Mouse (Mus musculus): ENCODE results near the gene Rbfox1. TPM values are rescaled to one million over a fixed set of nuclear protein-coding genes. Genes with fewer than 3 reads are reported as not detected.

Gene Rbfox1
- total and polyA plus RNA-seq, 2 experiments from 2014 or later: 129 to 214 TPM

- Histone ChIP-seq H3K27me3 (ENCODE audit: insufficient read depth, low read length) (no peaks in the 10 kb centered on the region), H3K9me3 (ENCODE audit: low read length) (no peaks in the 10 kb centered on the region), H3K4me2 (ENCODE audit: low read depth) (no peak overlapping the region), H3K4me3 (ENCODE audit: low read depth, low read length) (no peak overlapping the region), H3K27ac (ENCODE audit: low read depth, low read length) (no peak overlapping the region), H3K36me3 (ENCODE audit: insufficient read depth) (no peaks in the 10 kb centered on the region), H3K9ac (no peak overlapping the region), H3K4me1 (ENCODE audit: insufficient read depth) (no peaks in the 10 kb centered on the region)
- ATAC-seq (no peak), DNase-seq (no peak)
- 67% methylated on average over 1 of the region's 1 CpGs for WGBS
- TF ChIP-seq CTCF (IDR thresholded peaks at IDR 0.05; ENCODE audit: low read depth): no peak
These were observed 1359.2 kb downstream of the Rbfox1 start for GRCm38 (mm10) chr16:7244382-7244781.

GRCm38 (mm10) chr16:7251696-7252095 is 1366.5 kb downstream of the Rbfox1 start:
- DNase-seq (no peak), ATAC-seq (no peak)
- no peaks in the 10 kb centered on the region for H3K27me3 ChIP-seq (ENCODE audit: insufficient read depth, low read length)
- H3K9me3 ChIP-seq (ENCODE audit: low read length): no peaks in the 10 kb centered on the region
- WGBS: 58% methylated on average over 4 of the region's 4 CpGs
- no peak overlapping the region for H3K27ac ChIP-seq (ENCODE audit: low read depth, low read length)
- H3K4me1 ChIP-seq (ENCODE audit: insufficient read depth): no peaks in the 10 kb centered on the region
- no peaks in the 10 kb centered on the region for H3K36me3 ChIP-seq (ENCODE audit: insufficient read depth)
- no peak overlapping the region for H3K4me3 ChIP-seq (ENCODE audit: low read depth, low read length)
- H3K9ac ChIP-seq: no peak overlapping the region
- TF ChIP-seq CTCF (IDR thresholded peaks at IDR 0.05; ENCODE audit: low read depth): no peak
- H3K4me2 ChIP-seq (ENCODE audit: low read depth): no peak overlapping the region

GRCm38 (mm10) chr16:7257366-7257765 is 1372.2 kb downstream of the Rbfox1 start:
- Histone ChIP-seq H3K27me3 (ENCODE audit: insufficient read depth, low read length) (no peaks in the 10 kb centered on the region), H3K4me1 (ENCODE audit: insufficient read depth) (no peaks in the 10 kb centered on the region), H3K4me3 (ENCODE audit: low read depth, low read length) (no peak overlapping the region), H3K4me2 (ENCODE audit: low read depth) (no peak overlapping the region), H3K36me3 (ENCODE audit: insufficient read depth) (no peaks in the 10 kb centered on the region), H3K9me3 (ENCODE audit: low read length) (no peaks in the 10 kb centered on the region), H3K9ac (no peak overlapping the region), H3K27ac (ENCODE audit: low read depth, low read length) (no peak overlapping the region)
- DNase-seq (no peak), ATAC-seq (no peak)
- TF ChIP-seq CTCF (IDR thresholded peaks at IDR 0.05; ENCODE audit: low read depth): no peak
- 97% methylated on average over 4 of the region's 4 CpGs for WGBS

DNA sequence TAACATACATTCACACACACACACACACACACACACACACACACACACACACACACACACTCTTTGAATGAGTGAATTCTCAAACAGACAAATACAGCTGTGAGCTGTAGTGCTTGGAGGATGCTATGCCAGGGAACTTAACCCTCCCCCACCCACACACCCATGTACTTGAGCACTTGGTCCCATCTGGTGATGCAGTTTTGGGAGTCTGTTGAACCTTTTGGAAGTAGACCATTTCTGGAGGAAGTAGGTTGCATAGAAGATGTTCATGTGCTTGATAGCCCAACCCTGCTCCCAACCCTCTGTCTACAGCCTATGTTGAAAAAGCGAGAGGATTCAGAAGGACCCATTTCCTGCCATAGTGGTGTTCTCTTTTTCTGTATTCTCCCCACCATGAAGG is 1378.1 kb downstream of the Rbfox1 start:
- ATAC-seq: no peak
- Histone ChIP-seq H3K4me2 (ENCODE audit: low read depth) (no peak overlapping the region), H3K27ac (ENCODE audit: low read depth, low read length) (no peak overlapping the region), H3K4me1 (ENCODE audit: insufficient read depth) (no peaks in the 10 kb centered on the region), H3K27me3 (ENCODE audit: insufficient read depth, low read length) (no peaks in the 10 kb centered on the region), H3K4me3 (ENCODE audit: low read depth, low read length) (no peak overlapping the region), H3K36me3 (ENCODE audit: insufficient read depth) (no peaks in the 10 kb centered on the region), H3K9ac (no peak overlapping the region), H3K9me3 (ENCODE audit: low read length) (no peaks in the 10 kb centered on the region)
- 97% methylated on average over 1 of the region's 1 CpGs for WGBS
- no peak for DNase-seq
- no peak for TF ChIP-seq CTCF (IDR thresholded peaks at IDR 0.05; ENCODE audit: low read depth)

- Histone ChIP-seq H3K4me3 (ENCODE audit: low read depth, low read length) (no peak overlapping the region), H3K4me2 (ENCODE audit: low read depth) (no peak overlapping the region), H3K4me1 (ENCODE audit: insufficient read depth) (no peaks in the 10 kb centered on the region), H3K27ac (ENCODE audit: low read depth, low read length) (peak overlapping the region; percentile 46; the same call in 1 of the 2 replicates), H3K9me3 (ENCODE audit: low read length) (no peaks in the 10 kb centered on the region), H3K36me3 (ENCODE audit: insufficient read depth) (no peaks in the 10 kb centered on the region), H3K27me3 (ENCODE audit: insufficient read depth, low read length) (no peaks in the 10 kb centered on the region), H3K9ac (no peak overlapping the region)
- no peak for TF ChIP-seq CTCF (IDR thresholded peaks at IDR 0.05; ENCODE audit: low read depth)
- DNase-seq (peak; percentile 48), ATAC-seq (peak; percentile 5; the same call in 1 of the 2 replicates)
These were observed 1380.6 kb downstream of the Rbfox1 start for GRCm38 (mm10) chr16:7265715-7266114.

DNA sequence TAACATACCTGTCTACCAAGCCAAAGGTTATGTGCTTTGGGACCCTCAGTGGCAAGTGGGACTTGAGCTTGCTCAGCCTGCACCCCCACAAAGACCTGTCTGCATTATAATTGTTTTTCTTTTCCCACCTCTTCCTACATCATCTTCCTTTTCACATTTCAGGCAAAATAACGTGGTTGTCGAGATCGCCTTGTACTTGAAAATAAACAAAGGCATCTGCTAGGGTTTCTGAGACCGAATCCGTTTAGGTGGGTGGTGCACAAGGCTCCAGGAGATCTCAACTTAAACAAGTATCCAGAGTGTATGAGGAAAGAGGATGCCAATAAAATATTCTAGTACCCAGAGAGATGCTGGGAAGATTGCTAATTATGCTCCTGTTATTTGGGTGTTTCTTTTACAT is 1390.3 kb downstream of the Rbfox1 start:
- no peak for DNase-seq
- no peaks in the 10 kb centered on the region for H3K4me1 ChIP-seq (ENCODE audit: insufficient read depth)
- ATAC-seq: no peak
- no peaks in the 10 kb centered on the region for H3K27me3 ChIP-seq (ENCODE audit: insufficient read depth, low read length)
- 81% methylated on average over 5 of the region's 5 CpGs for WGBS
- H3K9ac ChIP-seq: no peak overlapping the region
- no peak for TF ChIP-seq CTCF (IDR thresholded peaks at IDR 0.05; ENCODE audit: low read depth)
- H3K4me3 ChIP-seq (ENCODE audit: low read depth, low read length): no peak overlapping the region
- H3K36me3 ChIP-seq (ENCODE audit: insufficient read depth): no peaks in the 10 kb centered on the region
- no peak overlapping the region for H3K4me2 ChIP-seq (ENCODE audit: low read depth)
- H3K9me3 ChIP-seq (ENCODE audit: low read length): no peaks in the 10 kb centered on the region
- H3K27ac ChIP-seq (ENCODE audit: low read depth, low read length): no peak overlapping the region

GRCm38 (mm10) chr16:7275901-7276300 is 1390.7 kb downstream of the Rbfox1 start:
- peak; percentile 45 for TF ChIP-seq CTCF (IDR thresholded peaks at IDR 0.05; ENCODE audit: low read depth)
- H3K9me3 ChIP-seq (ENCODE audit: low read length): no peaks in the 10 kb centered on the region
- no peaks in the 10 kb centered on the region for H3K27me3 ChIP-seq (ENCODE audit: insufficient read depth, low read length)
- no peak for ATAC-seq
- DNase-seq: no peak
- no peak overlapping the region for H3K9ac ChIP-seq
- 51% methylated on average over 1 of the region's 1 CpGs for WGBS
- no peaks in the 10 kb centered on the region for H3K36me3 ChIP-seq (ENCODE audit: insufficient read depth)
- H3K4me2 ChIP-seq (ENCODE audit: low read depth): no peak overlapping the region
- H3K4me1 ChIP-seq (ENCODE audit: insufficient read depth): no peaks in the 10 kb centered on the region
- no peak overlapping the region for H3K4me3 ChIP-seq (ENCODE audit: low read depth, low read length)
- H3K27ac ChIP-seq (ENCODE audit: low read depth, low read length): no peak overlapping the region

DNA sequence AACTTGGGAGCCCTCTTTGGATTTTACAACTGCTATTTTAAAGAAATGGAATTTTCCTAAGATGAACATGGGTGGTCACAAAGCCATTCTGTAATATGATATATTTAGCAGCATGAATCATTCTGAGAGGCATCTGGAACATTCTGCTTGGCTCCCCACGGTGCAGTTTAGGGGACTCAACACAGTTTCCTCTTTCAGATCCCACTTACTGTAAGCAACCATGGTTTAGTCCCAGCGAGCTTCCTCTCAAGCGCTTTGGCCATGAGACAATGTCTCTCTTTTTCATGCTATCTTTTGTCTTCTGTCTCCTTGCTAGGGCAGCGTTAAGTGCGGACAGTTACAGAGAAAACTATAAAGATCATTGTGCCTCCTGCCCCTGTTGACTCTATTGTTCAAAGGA is 1394.4 kb downstream of the Rbfox1 start:
- ATAC-seq (peak; percentile 16; the same call in 1 of the 2 replicates), DNase-seq (peak; percentile 14)
- H3K4me1 ChIP-seq (ENCODE audit: insufficient read depth): no peaks in the 10 kb centered on the region
- 67% methylated on average over 5 of the region's 5 CpGs for WGBS
- no peaks in the 10 kb centered on the region for H3K9me3 ChIP-seq (ENCODE audit: low read length)
- H3K36me3 ChIP-seq (ENCODE audit: insufficient read depth): no peaks in the 10 kb centered on the region
- TF ChIP-seq CTCF (IDR thresholded peaks at IDR 0.05; ENCODE audit: low read depth): no peak
- H3K4me3 ChIP-seq (ENCODE audit: low read depth, low read length): no peak overlapping the region
- H3K4me2 ChIP-seq (ENCODE audit: low read depth): no peak overlapping the region
- H3K27ac ChIP-seq (ENCODE audit: low read depth, low read length): no peak overlapping the region
- H3K9ac ChIP-seq: no peak overlapping the region
- no peaks in the 10 kb centered on the region for H3K27me3 ChIP-seq (ENCODE audit: insufficient read depth, low read length)

All from forebrain, postnatal 0 days (tissue).